Mouse (Mus musculus): ENCODE data around the gene Tll1.

The Tll1 gene

DNA sequence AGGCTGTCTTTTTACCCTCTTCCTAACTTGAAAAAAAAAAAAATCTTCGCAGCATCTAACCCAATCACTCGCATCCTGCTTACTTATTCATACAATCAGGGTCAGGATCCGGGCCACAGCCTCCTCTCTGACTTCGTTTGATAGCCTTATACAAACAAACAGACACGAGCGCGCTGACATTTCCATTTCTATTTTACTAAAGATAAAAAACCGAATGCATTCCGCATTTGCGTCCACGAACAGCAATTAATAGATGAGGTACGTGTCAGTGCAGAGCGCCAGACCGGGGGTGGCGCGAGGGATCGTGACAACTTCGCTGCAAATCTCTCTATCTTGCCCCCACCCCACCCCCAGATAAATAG lies at the start of gene Tll1:
TSS of gene Tll1 (minus strand) at position 248 of the 362 bp plus-strand sequence.
- in situ Hi-C loops (cut with MboI, MseI), result no loop called here

DNA sequence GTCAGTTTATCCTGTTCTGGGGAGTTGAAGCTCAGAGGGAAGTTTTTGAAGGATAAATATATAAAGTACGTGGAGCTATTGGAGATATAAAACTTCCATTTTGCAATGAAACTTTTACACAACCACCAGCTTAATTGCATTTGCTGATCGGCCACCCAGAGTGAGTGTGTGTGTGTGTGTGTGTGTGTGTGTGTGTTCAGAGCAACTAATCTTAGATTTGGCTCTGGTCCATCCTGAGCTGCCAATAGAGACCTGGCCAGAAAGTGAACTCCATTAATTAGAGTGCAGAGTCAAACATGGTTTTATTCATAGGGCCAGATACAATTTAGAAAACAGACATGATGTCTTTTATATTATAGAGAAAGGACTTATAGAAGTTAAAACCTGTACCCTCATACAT lies 32.6 kb upstream of the Tll1 start:
- in situ Hi-C loops (cut with MboI, MseI), result no loop called here

DNA sequence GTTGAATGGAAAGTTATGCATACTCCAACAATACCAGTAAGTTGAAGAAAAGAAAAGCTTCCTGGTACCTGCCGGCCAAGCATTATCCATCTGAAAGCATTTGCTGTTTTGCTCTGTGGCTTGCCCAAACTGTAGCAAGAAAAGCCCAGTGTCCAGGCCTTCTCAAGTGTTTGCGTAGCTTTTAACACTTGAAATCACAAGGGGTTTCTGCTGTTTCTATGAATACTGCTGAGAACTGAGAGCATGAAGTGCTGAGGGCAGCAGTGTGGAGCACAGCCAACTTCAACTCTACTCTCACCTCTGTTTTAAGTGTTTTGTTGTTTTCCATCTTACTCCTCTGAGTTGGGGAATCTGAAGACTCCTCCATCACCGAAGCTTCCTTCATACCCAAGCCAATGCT lies 15.5 kb upstream of the Tll1 start:
- in situ Hi-C loops (cut with MboI, MseI), result no loop called here

DNA sequence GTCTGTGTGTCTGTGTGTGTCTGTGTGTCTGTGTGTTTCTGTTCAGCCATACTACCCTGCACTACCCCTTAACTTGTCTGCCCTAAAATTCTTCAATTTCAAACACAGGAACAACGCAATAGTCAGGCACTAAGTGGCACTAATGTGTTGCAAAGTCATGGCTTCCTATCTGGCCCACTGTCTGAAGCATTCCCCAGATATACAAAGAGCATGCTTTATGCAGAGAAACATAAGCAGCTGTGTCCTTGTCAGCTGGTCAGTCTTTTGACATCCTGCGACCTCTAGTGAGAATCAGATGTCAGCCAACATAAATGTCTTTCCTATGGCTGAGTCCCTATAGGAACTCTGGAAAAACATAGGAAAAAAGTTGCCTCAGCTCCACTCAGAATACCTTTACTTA lies 11.6 kb upstream of the Tll1 start:
- in situ Hi-C loops (cut with MboI, MseI), result no loop called here

DNA sequence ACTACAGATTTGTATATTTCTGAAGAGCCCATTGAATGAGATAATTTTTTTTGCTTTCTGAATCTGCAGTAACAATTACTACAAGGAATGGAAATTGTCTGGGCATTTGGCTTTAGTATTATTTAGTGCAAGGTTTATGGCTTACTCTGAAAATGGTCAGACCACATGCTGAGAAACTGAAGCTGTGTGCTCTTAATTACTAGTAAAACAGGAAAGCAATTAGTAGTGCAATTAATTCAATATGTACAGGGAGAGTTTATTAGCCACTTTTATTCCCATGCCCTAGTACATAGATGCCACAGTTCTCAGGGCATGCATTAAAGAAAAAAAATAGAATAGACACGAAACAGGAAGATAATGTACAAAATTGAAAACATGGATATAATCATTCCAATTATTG lies 10.2 kb upstream of the Tll1 start:
- in situ Hi-C loops (cut with MboI, MseI), result no loop called here

DNA sequence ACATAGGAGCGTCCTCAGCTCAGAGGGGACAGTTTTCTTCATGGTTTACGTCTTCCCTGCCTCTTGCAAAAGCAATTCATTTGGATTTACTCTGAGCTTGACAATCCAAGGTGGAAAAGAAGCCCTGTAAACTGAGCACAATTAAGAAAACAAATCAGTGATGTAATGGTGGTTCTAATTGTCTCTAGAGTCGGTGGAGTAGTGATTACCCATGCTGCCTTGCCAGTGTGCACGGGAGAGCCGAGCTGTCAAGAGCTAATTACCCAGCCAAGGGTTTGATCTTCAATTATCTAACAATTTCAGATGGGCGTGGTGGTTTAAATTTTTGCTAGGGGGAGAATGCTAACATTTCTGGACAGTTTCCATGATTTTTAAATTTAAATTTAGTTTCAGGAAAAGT lies 9.3 kb upstream of the Tll1 start:
- in situ Hi-C loops (cut with MboI, MseI), result no loop called here

DNA sequence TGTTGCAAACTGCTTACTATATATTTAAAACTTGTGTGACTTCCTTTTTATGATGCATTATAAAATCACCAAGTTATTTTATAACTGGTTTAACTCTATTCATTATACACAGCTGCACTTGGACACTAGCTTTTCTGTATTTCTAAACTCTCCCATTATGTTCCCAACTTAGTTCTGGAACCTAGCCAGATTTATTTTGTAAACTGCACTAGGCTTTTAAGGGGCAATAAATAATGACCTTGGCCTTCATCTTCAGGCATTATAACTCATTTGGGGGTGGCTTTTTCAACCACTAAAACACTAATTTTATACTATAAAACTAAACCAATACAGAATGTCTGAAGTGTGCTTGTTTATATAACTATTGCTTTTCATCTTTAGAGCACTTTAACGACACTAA lies 8.8 kb upstream of the Tll1 start:
- in situ Hi-C loops (cut with MboI, MseI), result no loop called here

DNA sequence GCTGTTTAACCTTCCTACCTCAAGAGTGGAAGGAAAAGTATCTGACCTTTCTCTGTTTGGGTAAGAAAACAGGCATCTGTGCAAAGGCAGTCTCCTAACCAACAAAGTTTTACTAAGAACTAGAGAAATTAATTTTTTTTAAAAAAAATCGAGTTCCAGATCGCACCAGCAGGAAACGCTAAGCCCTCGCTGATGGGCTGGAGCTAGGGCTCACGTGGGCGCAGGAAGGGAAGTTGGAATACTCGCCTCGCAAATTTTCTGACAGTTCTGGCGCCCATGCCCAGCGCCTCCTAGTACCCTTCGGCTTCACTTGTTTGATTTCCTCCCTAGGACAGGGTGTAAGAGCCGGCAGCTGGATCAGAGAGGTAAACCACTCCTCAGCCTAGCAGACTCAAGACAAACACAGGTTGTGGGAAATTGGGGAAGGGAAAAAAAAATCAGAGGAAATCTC lies 365 bp upstream of the Tll1 start:
- in situ Hi-C loops (cut with MboI, MseI), result no loop called here

DNA sequence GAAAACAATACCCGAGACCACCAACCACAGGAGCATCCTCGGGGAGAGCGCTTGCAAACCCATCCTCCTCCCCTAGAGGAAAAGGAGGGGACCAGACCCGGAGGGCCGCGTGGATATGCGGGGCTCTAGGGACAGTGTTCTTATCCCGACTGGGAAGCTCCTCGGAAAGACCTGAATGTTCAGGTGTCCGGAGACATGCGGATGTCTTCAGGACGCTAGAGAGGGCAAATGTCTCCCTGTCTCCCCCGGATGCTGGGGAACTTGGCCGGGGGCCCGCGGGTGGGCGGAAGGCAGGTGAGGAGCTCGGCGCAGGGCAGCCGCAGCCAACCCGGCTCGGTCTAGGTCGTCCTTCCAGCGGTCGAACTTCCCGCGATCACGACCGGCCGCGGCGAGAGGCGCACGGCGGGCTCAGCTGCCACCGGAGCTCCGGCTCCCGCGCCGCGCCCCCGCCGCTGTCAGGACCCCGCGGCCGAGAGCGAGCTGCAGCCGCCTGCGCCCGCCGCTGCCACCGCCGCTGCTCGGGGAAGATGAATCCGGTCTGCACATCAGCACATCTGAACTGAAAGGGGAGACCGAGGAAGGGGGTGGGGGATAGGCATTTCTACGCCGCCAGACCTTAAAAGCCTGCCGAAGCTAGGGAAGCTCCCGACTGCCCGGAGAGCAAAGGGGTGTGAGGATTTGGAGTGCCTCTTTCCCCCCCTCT lies 599 bp downstream of the Tll1 start:
- in situ Hi-C loops (cut with MboI, MseI), result no loop called here

DNA sequence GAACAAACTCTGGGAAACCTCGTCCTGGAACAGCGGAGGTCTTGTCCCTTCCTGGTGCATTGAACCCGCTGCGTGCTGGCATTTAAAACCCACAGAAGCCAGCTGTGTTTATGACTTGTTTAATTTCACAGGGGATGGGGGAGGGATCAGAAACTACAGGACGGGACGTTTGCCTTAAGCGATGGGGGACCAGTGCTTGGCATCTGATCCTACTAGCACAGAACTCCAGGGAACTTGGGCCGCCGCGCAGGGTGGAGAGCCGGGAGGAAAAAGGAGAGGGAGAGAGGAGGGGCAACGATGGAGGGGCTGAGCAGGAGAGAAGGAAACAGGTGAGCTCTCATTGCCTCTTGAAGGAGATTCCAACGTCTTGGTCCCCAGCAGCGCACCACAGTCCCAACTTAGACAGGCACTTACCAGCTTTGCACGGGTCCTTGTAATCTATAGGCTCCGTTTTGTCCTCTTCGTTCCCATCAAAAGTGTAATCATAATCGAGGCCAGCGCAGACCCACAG lies 1.2 kb downstream of the Tll1 start:
- in situ Hi-C loops (cut with MboI, MseI), result no loop called here

DNA sequence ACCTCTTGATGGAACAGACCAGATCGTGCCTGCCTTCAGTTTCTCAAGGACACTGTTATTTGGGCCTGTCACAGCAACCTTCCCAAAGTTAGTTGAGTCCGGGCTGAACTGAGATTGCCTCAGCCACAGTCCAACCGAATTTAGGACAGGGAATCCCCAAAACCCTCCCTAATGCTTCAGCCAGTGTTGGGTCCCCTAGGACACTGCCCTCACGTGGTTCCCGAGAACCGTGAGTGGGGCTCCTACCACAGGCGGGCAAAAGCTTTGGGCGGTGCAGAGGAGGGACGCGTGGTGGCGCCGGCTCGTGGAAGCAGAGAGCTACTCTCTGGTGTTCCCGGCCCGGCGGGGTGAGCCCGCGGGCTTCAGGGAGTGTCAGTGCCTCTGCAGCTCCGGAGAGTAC lies 1.9 kb downstream of the Tll1 start:
- in situ Hi-C loops (cut with MboI, MseI), result no loop called here

DNA sequence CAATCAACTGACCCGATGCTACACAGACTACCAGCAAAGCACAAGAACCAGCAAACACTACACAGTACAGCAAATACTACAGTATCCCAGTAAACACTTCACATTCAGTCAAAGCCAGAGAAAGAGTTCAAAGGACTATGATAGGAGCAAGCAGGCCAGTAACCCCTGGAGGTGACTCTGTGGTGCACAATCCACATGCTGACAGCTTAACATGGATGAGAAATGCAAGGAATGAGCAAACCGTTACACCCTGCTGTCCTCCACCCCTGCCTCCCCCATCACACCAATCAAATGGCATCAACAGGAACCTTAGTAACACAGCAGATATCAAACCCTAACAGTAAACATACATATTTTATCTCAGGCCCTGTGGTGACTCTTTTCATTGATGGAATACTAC lies 7.7 kb downstream of the Tll1 start:
- in situ Hi-C loops (cut with MboI, MseI), result no loop called here

DNA sequence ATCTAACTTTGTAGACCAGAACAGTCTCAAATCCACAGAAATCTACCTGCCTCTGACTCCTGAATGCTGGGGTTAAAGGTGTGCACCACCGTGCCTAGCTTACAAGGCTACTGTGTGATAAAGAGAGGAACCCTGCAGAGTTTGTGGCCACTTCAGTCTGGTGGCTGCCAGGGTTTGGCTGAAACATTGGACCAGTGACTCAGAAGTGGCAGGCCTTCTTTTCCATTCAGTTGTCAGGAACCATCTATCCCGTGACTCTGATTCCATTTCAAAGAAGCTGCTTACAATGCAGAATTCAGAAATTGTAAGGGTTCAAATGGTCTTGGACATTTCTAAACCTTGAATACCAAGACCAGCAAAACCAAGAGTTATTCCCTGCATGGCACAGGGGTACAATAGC lies 12.7 kb downstream of the Tll1 start:
- in situ Hi-C loops (cut with MboI, MseI), result no loop called here

DNA sequence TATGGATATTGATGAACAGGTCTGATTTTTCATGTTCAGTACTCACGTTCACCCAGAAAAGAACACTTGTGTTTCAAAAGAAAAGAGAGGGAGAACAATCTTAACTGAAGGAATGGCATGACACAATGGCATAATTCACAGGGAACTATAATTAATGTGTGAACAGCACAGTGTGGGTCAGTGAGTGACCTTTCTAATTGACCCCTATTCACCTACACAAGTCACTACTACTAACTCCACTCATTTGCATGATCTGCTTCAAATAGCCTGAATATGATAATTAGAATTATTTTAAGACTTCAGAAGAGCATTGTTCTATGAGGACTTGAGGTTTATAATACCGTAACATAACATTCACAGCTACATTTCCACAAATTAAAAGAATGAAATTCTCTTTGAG lies 18.2 kb downstream of the Tll1 start:
- in situ Hi-C loops (cut with MboI, MseI), result no loop called here

DNA sequence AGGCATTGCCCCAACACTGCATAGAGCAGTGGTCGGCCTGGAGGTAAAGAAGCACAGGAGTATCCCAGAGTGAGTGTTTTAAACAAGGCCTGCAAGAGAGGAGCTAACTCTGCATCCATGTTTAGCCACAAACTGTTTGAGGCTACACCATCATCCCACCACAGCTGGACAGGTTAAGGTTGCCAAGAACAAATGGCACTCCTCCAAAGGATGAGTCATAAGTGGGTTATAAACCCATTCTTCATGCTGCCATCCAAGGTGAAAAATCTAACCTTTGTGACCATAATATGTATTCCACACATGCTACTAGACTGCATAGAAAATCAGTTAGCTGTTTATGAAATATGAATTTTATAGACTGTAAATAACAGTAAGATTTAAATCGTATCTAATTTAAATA lies 29.1 kb downstream of the Tll1 start:
- in situ Hi-C loops (cut with MboI, MseI), result no loop called here

DNA sequence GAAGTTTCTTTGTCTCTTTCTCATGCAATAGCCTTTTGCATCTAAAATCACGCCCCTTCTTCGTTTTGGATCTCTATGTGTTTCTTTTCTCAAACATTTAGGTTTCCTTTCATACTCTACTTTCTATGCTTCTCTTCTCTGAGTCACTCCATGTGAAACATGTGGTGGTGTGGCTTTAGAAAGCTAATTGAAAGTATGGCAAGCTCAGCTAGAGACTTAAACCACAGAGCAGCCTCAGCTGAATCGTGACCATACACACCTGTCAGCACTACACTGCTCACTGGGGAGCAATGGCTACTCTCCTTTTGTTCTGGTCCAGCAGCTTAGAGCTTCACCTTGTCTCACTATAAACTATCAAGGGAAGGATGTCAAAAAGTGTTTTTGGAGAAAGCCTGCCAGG lies 31.2 kb downstream of the Tll1 start:
- in situ Hi-C loops (cut with MboI, MseI), result no loop called here

DNA sequence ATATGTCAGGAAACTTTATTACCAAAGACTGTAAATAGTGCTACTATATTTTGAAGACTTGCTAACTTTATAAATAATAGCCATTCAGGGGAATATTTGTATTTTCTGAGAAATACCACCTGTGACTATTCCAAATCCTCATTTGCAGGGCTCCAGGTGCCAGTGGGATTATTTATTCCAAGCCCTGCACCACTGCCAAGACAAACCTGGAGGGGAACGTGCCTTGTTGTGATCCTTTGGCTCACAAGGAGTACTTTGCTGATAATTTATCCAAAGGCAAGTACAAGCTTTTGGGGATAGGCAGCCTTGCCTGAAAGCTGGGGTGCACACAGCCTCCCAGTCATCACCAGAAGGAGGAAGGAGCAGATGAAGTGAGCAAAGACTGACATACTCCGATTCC lies 32.3 kb downstream of the Tll1 start:
- in situ Hi-C loops (cut with MboI, MseI), result no loop called here

DNA sequence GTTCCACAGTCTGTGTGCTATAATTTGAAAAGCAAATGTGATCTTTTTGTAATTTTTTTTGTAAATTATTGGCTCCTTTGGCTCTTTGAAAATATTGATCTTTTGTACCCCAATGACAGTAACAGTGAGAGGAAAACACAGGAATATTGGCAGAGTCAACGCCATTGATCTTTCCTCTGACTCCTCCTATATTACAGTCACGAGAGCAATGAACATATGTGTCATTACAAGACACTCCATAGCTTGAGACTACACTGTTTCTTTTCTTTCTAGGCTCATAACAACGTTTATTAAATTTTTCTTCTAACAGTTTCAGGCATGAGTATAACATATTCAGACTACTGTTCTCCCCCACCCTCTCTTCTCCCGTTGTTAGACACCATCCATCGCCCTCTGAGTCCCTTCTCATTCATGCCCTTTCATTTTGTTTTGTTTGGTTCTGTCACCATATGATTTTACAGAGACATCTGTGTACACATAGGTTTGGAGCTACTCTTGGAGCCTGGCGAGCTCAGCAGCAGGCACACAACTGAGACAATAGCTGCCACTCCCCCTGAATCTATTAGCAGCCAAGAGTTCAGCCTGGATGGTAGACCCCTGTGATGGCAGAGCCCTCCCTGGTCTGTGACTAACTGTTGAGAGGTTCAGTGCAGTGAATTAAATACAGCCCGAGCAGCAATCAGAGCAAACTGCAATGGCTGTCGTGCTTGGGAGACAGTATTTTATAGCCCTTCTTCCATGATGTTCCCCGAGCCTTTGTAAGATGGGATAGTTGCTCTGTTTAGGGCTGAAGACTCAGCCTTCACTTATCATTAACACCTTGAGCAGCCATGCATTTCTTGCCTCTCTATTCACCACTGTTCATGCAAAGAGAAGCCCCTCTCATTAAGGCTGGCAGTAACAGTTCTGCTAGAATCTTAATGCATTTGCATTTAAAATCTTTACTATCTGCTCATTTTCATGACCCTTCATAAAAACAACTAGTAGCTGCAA lies 52.9 kb downstream of the Tll1 start:
- in situ Hi-C loops (cut with MboI, MseI), result no loop called here

DNA sequence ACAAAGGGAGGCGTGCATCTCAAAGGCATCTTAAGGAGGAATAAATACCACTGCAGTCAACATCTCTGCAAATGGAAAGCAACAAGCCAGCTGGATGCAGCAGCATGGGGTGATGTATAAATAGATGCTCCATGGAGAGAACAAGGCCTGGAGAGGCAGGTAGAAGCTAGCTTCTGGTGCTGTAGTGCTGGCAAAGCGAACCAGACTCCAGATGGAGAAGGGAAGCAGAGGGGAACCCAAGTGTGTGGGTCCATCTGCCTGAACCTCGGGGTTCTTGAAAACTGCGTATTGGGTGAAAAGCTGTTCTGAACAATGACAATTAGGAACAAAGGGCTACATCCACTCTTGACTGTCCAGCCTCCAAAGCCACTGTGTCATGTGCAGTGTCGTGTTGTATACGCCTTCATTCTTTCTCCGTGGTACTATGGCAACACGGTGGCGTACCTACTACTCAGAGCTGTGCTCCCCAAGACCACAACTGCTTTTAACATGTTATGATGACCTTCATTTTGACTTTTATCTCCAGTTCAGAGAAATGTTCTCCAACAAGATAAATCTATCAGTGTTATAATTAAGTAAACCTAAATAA lies 53.8 kb downstream of the Tll1 start:
- in situ Hi-C loops (cut with MboI, MseI), result no loop called here

DNA sequence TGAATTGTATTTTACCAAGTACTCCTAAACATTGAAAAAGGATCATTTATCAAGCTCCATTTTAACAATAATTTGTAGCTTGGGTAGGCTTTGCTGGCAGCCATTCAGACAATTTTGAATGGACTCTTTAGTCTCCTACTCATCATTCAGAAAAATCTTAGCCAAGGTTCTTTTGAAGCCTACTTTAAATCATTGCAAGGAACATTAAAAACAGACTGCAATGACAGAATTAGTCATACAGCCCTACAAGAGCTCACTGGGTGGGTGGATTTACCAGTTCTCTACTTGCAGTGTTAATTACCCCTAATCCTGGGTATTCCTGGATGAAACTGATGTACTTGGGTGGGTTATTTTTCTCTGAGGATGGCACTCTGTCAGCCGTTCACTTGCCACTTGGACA lies 69.5 kb downstream of the Tll1 start:
- in situ Hi-C loops (cut with MboI, MseI), result no loop called here

DNA sequence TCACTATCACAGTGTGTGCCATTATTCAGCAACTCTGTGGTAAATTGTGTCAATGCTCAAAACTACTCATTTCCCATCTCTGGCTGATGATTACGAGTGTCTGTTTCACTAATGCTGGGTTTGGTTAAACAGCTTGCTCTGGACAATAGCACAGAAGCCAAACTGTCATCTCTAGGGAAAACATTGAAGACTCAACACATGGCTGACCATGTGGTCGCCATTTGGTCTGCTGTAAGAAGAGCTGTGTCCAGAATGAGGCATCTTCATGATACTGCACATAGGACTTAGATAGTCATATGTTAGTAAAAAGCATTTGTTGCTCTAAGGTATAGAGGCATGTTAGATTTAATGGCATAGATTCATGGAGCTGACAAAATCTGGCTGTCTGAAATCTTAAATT lies 98.9 kb downstream of the Tll1 start:
- in situ Hi-C loops (cut with MboI, MseI), result no loop called here

DNA sequence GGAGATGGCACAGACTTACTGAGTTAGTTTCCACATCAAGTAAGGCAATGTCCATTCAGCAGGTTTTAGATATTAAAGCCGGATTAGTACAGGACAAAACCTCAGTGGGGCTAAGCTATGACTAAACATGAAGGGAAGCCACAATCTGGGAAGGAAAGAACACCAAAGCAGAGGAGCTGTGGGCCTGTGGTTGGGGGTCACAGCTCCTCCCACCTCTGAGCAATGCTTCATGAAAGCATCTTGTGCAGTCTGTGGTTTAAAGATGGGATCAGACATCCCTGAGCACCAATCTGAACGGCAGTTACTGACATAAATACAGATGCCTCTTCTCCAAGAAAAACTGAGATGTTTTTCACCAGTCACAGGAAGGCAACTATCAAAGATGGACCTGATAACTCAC lies 132.7 kb downstream of the Tll1 start:
- in situ Hi-C loops (cut with MboI, MseI), result no loop called here

DNA sequence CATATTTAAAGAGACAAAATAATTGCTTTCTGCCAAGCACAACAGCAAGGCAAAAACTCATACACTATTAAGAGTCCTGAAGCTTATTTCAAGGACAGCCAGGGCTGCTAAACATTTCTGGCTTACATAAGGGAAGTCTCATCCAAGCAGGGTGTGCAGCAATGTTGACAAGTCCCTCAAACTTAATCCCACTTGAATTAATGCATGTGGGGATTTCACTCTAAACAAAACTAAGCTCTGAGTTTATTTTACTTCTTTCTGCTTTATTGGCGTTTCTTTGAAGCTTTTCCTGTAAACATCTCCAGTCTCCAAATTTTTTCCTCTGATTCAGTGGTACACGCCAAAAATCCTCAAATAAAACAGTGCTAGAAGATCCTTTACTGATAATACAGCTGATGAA lies 146.2 kb downstream of the Tll1 start:
- in situ Hi-C loops (cut with MboI, MseI), result no loop called here

All from regulatory T cell (primary cell).